Mouse (Mus musculus) C2C12 (cell line): ENCODE results near the gene Smg6.

Source experiments
- CEBPB ChIP-seq: IDR thresholded peaks from one replicate; pipeline ENCODE4 v1.6.1; 2011; ENCODE audit warnings: low read depth, mild to moderate bottlenecking, control low read depth, moderate library complexity
- CTCF ChIP-seq: IDR thresholded peaks from one replicate; pipeline ENCODE4 v1.5.1; 2011; ENCODE audit not compliant: control insufficient read depth, insufficient read depth, insufficient read length
- FOSL1 ChIP-seq: IDR thresholded peaks from one replicate; pipeline ENCODE4 v1.8.0; 2011; ENCODE audit warnings: mild to moderate bottlenecking, low read length; ENCODE audit not compliant: poor library complexity, insufficient read depth, severe bottlenecking
- MAX ChIP-seq: IDR thresholded peaks from one replicate; pipeline ENCODE4 v1.6.1; 2011; ENCODE audit warnings: mild to moderate bottlenecking, control low read depth
- MYOD1 ChIP-seq: IDR thresholded peaks from one replicate; pipeline ENCODE4 v1.6.1; 2011; ENCODE audit warnings: low read depth; ENCODE audit not compliant: control insufficient read depth, insufficient read length
- USF1 ChIP-seq: IDR thresholded peaks from one replicate; pipeline ENCODE4 v1.6.1; 2011; ENCODE audit warnings: low read depth, mild to moderate bottlenecking, control low read depth, moderate library complexity

DNA sequence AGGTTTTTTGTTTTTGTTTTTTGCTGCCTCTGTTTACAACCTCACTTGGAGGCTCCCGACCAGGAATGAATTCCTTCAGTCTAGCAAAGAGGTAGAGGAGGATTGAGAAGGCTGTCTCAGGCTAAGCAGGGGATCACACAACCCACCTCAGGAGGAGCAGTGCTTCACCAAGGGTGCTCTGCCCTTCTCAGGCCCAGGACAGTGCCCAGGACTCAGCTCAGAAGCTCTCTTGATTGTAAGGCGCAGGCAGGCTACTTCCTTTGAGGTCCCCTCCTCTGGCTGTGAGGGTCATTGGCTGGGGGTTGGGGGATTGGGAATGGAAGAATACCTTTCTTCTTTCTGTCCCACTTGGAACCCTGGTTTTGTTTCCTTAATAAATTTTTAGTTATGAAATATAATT, 238.4 kb downstream of the Smg6 start:
- TF ChIP-seq CTCF (no peak), MYOD1 (no peak), USF1 (no peak), CEBPB (no peak), MAX (no peak), FOSL1 (no peak)
